In genomic region chr1:59763781-59764251, GRCm38 (mm10) we compare ENCODE assay signal across 8 mouse cellular contexts. TPM values are rescaled to one million over a fixed set of nuclear protein-coding genes. Genes with fewer than 3 reads are reported as not detected.
DNase-seq lines count a peak whose midpoint lies in the region; ATAC-seq and TF ChIP-seq lines count a peak whose summit lies in the region.

No protein-coding gene starts in this region.

- peak overlapping the region; percentile 99 for H3K27ac ChIP-seq in kidney, embryonic 14.5 days (ENCODE audit: low read depth, low read length)
- peak overlapping the region; percentile 91 for H3K27ac ChIP-seq in liver, postnatal 0 days (ENCODE audit: low read depth)
- peak overlapping the region; percentile 99 for H3K27ac ChIP-seq in neural tube, embryonic 15.5 days (replicated peaks)

- H3K4me3 ChIP-seq in kidney, embryonic 14.5 days (ENCODE audit: low read length), result peak overlapping the region; percentile 56
- peak overlapping the region; percentile 72 for H3K4me3 ChIP-seq in liver, postnatal 0 days (ENCODE audit: low read depth, low read length)
- peak overlapping the region; percentile 99 for H3K4me3 ChIP-seq in neural tube, embryonic 15.5 days (replicated peaks)

- H3K36me3 ChIP-seq in kidney, embryonic 14.5 days (ENCODE audit: control insufficient read depth, insufficient read depth, low read length), result no peaks in the 10 kb centered on the region
- H3K36me3 ChIP-seq in liver, postnatal 0 days (replicated peaks; ENCODE audit: insufficient read depth, low read length), result no peaks in the 10 kb centered on the region
- H3K36me3 ChIP-seq in neural tube, embryonic 15.5 days, result no peaks in the 10 kb centered on the region

- H3K4me2 ChIP-seq in kidney, embryonic 14.5 days (replicated peaks; ENCODE audit: low read depth, low read length), result peak overlapping the region; percentile 84
- peak overlapping the region; percentile 90 for H3K4me2 ChIP-seq in liver, postnatal 0 days (ENCODE audit: low read depth, low read length)
- H3K4me2 ChIP-seq in neural tube, embryonic 15.5 days, result peak overlapping the region; percentile 78

- no peak for TF ChIP-seq CTCF in liver, postnatal 0 days (IDR thresholded peaks at IDR 0.05; ENCODE audit: low read depth)

- H3K9ac ChIP-seq in kidney, embryonic 14.5 days (ENCODE audit: low read depth, low read length), result peak overlapping the region; percentile 93
- peak overlapping the region; percentile 88 for H3K9ac ChIP-seq in liver, postnatal 0 days (replicated peaks)
- peak overlapping the region; percentile 94 for H3K9ac ChIP-seq in neural tube, embryonic 15.5 days (replicated peaks)

- TF ChIP-seq EP300 in liver, postnatal 0 days (IDR thresholded peaks at IDR 0.05; ENCODE audit: low read depth), result no peak

- H3K27me3 ChIP-seq in kidney, embryonic 14.5 days (ENCODE audit: control insufficient read depth, insufficient read depth, low read length), result no peaks in the 10 kb centered on the region
- H3K27me3 ChIP-seq in liver, postnatal 0 days (ENCODE audit: insufficient read depth, low read length), result no peaks in the 10 kb centered on the region
- H3K27me3 ChIP-seq in neural tube, embryonic 15.5 days (replicated peaks), result no peaks in the 10 kb centered on the region

- DNase-seq in CD4-positive helper T cell, adult 2 months (ENCODE audit: low read depth, low spot score), result peak; percentile 60
- peak; percentile 23 for DNase-seq in T-cell, adult 2 months (ENCODE audit: low spot score)
- peak; percentile 79 for DNase-seq in embryo, embryonic 9.5 days (ENCODE audit: extremely low spot score)
- peak; percentile 58 for DNase-seq in heart, adult 8-10 months (ENCODE audit: low spot score)
- peak; percentile 65 for DNase-seq in liver, postnatal 0 days

- ATAC-seq in kidney, embryonic 14.5 days (ENCODE audit: low FRiP score, low TSS enrichment), result peak; percentile 74
- ATAC-seq in liver, postnatal 0 days, result peak; percentile 57
- ATAC-seq in neural tube, embryonic 15.5 days (ENCODE audit: low FRiP score), result peak; percentile 69
- no peak for ATAC-seq in erythroid progenitor cell, adult 5-6 weeks (replicated peaks; ENCODE audit: low FRiP score, poor library complexity, severe bottlenecking)

- H3K9me3 ChIP-seq in kidney, embryonic 14.5 days (ENCODE audit: control insufficient read depth, low read length), result no peaks in the 10 kb centered on the region
- no peaks in the 10 kb centered on the region for H3K9me3 ChIP-seq in liver, postnatal 0 days (ENCODE audit: low read length)
- H3K9me3 ChIP-seq in neural tube, embryonic 15.5 days (replicated peaks), result no peaks in the 10 kb centered on the region

- peaks cover 10% of the 10 kb centered on the region; the same call in 1 of the 2 replicates for H3K4me1 ChIP-seq in kidney, embryonic 14.5 days (ENCODE audit: control insufficient read depth, insufficient read depth, low read length)
- H3K4me1 ChIP-seq in liver, postnatal 0 days (ENCODE audit: insufficient read depth), result peaks cover 12% of the 10 kb centered on the region
- H3K4me1 ChIP-seq in neural tube, embryonic 15.5 days, result peaks cover 17% of the 10 kb centered on the region

- WGBS in kidney, embryonic 14.5 days, result under 1% methylated on average over 53 of the region's 55 CpGs
- WGBS in liver, postnatal 0 days (ENCODE audit: insufficient replicate concordance), result 0% methylated on average over 44 of the region's 55 CpGs
- 0% methylated on average over 50 of the region's 55 CpGs for WGBS in neural tube, embryonic 15.5 days

RNA-seq across cellular contexts. Expression of gene Bmpr2, which starts 0.6 kb away (rescaled TPM):
- 10 to 100 TPM; 43.4 to 47.8 (median 46.4) TPM for total RNA-seq in heart, adult 8-10 months (2022)
- polyA plus RNA-seq in kidney, embryonic 14.5 days (2014; fragmentation: Nextera tagmentation; extraction: Ambion mirVana), result 13.6 and 14.2 TPM in 2 replicates
- polyA plus RNA-seq in liver, postnatal 0 days (2015; fragmentation: Nextera tagmentation; extraction: Ambion mirVana), result 1.6 and 1.8 TPM in 2 replicates
- polyA plus RNA-seq in neural tube, embryonic 15.5 days (2015; fragmentation: Nextera tagmentation; extraction: Ambion mirVana), result 9.4 and 10.5 TPM in 2 replicates
- 4.0 and 10.1 TPM in 2 replicates for total RNA-seq in erythroid progenitor cell, adult 5-6 weeks (2015; ENCODE audit: low replicate concordance)
- 1.2 and 1.3 TPM in 2 replicates for total RNA-seq in erythroid progenitor cell, adult 5-6 weeks (2017; ENCODE audit: low replicate concordance)

Comparison
In these comparisons a context has a peak if more than half of its experiments do, and no peak if none do; other contexts are left out.
1. DNase-seq: peak in every context shown above with its lines; median percentile 79 in embryo, embryonic 9.5 days; 65 in liver, postnatal 0 days; 60 in CD4-positive helper T cell, adult 2 months; 58 in heart, adult 8-10 months; 23 in T-cell, adult 2 months.